Mouse (Mus musculus): ENCODE measurements around the gene Prdm11.

GRCm38 (mm10) chr2:92967032-92967838 is 78.7 kb downstream of the Prdm11 start:
- TF ChIP-seq USF2 (conservative IDR thresholded peaks at IDR 0.05; ENCODE audit: low read depth, low read length) (no peak), TCF12 (IDR thresholded peaks at IDR 0.05; ENCODE audit: low read depth, low read length) (no peak), CTCF (conservative IDR thresholded peaks at IDR 0.05 in 1 of 2, IDR thresholded peaks at IDR 0.05 in 1 of 2; ENCODE audit: low read depth in 2 of 2, low read length in 2 of 2) (no peak), BHLHE40 (IDR thresholded peaks at IDR 0.05; ENCODE audit: low read depth, low read length) (no peak), KAT2A (IDR thresholded peaks at IDR 0.05; ENCODE audit: insufficient replicate concordance, low read length) (no peak), UBTF (IDR thresholded peaks at IDR 0.05; ENCODE audit: low read depth, low read length) (no peak), HCFC1 (IDR thresholded peaks at IDR 0.05; ENCODE audit: low read depth, low read length) (no peak), MAZ (IDR thresholded peaks at IDR 0.05; ENCODE audit: low read depth, low read length) (no peak)

Measured in CH12.LX (cell line).